Mouse (Mus musculus) left cerebral cortex, adult 18-20 months (tissue): ENCODE data around the gene Nufip1. TPM values are rescaled to one million over a fixed set of nuclear protein-coding genes. Genes with fewer than 3 reads are reported as not detected.

Source experiments
- DNase-seq, 2 experiments: peaks; one replicate each; pipeline ENCODE4 v3.0.0; 2021 to 2022; ENCODE audit warnings: low spot score in 2 of 2, mixed read lengths in 1 of 2
- total RNA-seq, 2 experiments: library from RNA; stranded (reverse); gene quantifications; 2 replicates each; pipeline ENCODE4 v1.2.3; 2021

Nufip1 gene
- total RNA-seq, 2 experiments from 2014 or later = 8.1 to 9.2 TPM

DNA sequence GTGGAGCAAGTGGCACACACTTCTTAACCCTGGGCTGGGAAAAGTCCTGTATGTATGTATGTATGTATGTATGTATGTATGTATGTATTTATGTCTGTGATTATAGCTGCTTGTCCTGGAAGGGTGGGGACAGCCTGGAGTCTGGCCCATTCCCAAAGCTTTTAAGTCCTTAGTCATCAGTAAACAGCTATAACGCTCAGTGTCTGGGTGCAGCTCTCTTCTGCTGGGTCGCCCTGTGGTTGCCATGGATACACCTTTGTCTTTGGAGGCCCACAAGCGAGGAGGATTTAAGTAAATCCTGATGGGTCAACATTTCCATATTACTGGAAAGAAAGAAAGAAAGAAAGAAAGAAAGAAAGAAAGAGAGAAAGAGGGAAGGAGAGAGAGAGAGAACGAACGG, 65.1 kb downstream of the Nufip1 start:
- DNase-seq = no peak

DNA sequence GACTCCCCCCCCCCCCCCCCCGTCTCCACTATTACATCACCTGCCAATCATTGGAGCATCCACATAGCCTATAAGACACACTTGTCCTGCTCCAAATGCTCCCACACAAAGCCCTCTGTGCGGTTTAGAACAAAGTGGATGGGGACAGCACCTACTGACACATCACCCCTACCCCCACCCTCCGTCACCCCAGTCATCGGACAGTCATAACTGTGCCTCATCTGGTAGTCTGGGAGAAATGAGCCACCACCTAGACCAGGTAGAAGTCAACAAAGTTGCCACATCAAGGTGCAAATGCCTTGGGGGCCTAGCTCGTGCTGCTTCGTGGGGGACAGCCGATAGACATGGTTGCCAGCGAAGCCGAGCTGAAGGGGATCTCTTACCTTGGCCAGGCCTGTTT, 66.5 kb downstream of the Nufip1 start:
- no peak for DNase-seq

DNA sequence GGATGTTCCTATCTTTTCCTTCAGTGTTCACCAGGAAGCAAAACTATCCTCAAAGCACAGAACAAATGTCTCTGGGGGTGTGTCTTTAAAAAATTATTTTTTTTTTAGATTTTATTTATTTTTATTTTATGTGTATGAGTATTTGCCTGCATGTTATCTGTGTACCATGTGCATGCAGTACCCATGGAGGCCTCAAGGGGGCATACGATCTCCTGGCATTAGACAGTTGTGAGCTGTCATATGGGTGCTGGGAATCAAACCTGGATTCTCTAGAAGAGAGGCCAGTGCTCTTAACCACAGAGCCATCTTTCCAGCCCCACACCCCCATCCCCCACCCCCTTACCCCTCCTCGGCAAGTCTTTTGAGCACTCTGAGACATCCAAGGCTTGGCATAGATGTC, 67.8 kb downstream of the Nufip1 start:
- DNase-seq = no peak

DNA sequence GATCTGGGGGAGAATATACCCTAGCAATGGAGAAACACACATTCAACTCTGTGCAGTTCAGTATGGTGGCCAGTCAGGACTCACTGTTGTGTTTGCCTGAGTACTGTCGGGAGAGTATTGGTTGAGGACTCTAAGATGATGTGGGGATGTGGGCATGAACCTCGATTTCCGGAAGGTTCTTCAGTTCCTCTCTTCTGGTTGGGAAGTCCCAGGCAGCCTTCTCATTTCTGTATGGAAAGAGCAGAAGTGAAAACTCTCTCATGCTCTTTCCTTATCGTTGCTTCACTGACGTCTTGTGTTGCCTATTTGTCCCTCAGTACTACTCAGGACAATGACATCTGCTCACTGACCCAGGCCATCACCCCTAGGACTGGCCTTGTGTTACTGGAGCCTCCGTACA, 68.7 kb downstream of the Nufip1 start:
- no peak for DNase-seq

DNA sequence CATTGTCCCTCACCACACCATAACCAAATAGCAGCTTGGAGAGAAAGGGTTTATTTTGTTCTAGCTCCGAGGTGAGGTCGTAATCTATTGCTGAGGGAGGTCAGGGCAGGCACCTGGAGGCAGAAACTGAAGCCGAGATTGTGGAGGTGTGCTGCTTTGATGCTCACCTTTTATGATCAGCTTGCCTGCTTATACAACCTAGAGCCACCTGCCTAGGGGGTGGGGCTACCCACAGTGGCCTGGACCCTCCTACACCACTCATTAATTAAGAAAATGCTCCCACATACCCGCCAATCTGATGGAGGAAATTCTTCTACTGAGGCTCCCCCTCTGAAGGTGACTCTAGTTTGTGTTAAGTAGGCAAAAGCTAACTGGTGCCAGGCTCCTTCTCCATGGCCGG, 74.7 kb downstream of the Nufip1 start:
- no peak for DNase-seq

DNA sequence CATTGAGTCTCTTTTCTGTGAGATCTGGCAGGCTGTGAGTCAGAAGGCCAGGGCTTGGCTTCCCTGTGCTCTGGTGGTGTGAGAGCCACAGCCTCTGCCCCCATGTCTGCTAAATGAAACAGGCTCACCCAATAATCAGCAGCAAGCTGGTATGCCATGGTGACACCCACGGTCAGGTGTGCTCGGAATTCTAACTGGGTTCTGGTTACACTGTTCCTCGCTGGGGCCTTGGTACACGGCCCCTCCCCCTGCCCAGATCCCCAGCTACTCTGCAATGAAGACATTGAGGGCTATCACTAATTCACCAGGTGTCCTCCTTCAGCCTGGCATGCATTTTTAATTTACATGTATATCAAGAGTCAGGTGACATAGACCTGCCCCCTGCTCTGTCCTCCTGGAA, 75.6 kb downstream of the Nufip1 start:
- no peak for DNase-seq

Other genes with a start within 250 kb of the Nufip1 start
- gene Kctd4, start 155.9 kb upstream of the Nufip1 start, total RNA-seq = 10 to 100 TPM; 20.4 to 21.4 TPM
- gene Gtf2f2, start 100.0 kb upstream of the Nufip1 start, total RNA-seq = 10 to 100 TPM; 16.3 to 17.3 TPM
- 10 to 100 TPM; 23.4 to 23.9 TPM for gene Gpalpp1, start 131 bp upstream of the Nufip1 start, total RNA-seq